Mouse (Mus musculus) spleen, adult 2 months (tissue): ENCODE results near the gene Acvr1.

Experiments used
- CTCF ChIP-seq: fragments of 200-500 bp; IDR thresholded peaks from 2 replicates; pipeline ENCODE4 v1.5.1; 2011; ENCODE audit warnings: mild to moderate bottlenecking, inconsistent platforms; ENCODE audit not compliant: insufficient read depth, insufficient read length, insufficient replicate concordance; ENCODE audit errors: extremely low read depth
- POLR2A ChIP-seq: fragments of 200-500 bp; IDR thresholded peaks from 2 replicates; pipeline ENCODE4 v1.6.1; 2011; ENCODE audit warnings: low read depth, low read length, inconsistent platforms

DNA sequence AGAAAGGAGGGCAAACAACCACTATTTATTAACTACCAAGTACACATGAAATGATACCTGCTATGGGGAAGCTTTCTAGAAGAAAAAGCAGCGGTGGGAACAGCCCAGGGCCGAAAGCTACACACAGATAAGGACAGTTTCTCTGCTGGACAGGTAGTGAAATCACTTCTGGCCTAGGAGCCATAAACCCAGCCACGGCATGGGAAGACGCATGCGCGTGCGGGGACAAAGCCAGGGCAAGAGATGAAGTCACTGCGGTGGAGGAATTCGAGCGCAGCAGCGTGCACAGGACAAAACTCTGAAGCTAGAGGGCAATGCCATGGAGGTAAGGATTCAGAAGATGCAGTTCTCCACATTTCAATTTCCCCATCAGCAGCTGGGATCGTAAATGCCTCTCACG lies 131.4 kb downstream of the Acvr1 start:
- TF ChIP-seq CTCF (no peak), POLR2A (no peak)
